Mouse (Mus musculus): ENCODE data around the gene Ms4a2.

DNA sequence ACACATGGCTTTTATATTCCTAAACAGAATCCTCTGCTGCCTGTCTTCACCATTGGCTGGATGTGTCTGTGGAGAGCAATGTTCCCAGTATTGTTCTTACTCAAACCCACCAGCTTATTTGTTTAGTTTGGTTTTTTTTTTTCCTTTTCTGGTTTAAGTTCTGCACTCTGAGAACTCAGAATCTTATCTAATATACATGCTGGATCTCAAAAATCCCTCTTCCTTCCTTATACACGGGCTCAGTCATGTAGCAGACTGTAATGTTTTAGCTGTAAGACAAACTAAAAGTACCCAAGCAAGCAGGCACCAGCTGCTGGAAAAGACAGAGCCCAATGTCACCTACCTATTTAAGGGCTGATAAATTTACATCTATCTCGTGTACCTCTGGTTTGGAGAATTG is 8.7 kb downstream of the Ms4a2 start:
- TF ChIP-seq POLR2A (IDR thresholded peaks at IDR 0.05; ENCODE audit: extremely low read depth, insufficient read depth, low read length) (no peak), CTCF (IDR thresholded peaks at IDR 0.05; ENCODE audit: extremely low read depth, insufficient read depth, low read length) (no peak)

Data from cortical plate, adult 2 months (tissue).